Comparison of ENCODE assay signal across 14 mouse cellular contexts in genomic region chr2:157766591-157766990, GRCm38 (mm10). TPM values are rescaled to one million over a fixed set of nuclear protein-coding genes. Genes with fewer than 3 reads are reported as not detected.
DNase-seq lines count a peak whose midpoint lies in the region; ATAC-seq and TF ChIP-seq lines count a peak whose summit lies in the region.
"Had no signal": no experiment of that assay in that cellular context is flagged by ENCODE, and none has a peak within 500 bp of the region (broad histone marks: within the 10 kb centered on the region; RNA-seq: fewer than 3 reads in every experiment).

No protein-coding gene starts in this region.

- no peaks in the 10 kb centered on the region for H3K9me3 ChIP-seq in forebrain, embryonic 15.5 days
- no peaks in the 10 kb centered on the region for H3K9me3 ChIP-seq in forebrain, embryonic 10.5 days
- no peaks in the 10 kb centered on the region for H3K9me3 ChIP-seq in liver, embryonic 12.5 days (replicated peaks)
- H3K9me3 ChIP-seq in hindbrain, postnatal 0 days (ENCODE audit: low read length): no peaks in the 10 kb centered on the region
- no peaks in the 10 kb centered on the region for H3K9me3 ChIP-seq in neural tube, embryonic 14.5 days (ENCODE audit: control insufficient read depth, low read length)
- no peaks in the 10 kb centered on the region for H3K9me3 ChIP-seq in intestine, embryonic 15.5 days
- H3K9me3 ChIP-seq: embryonic facial prominence, embryonic 10.5 days had no signal

- no peak for ATAC-seq in forebrain, embryonic 15.5 days (replicated peaks)
- no peak for ATAC-seq in liver, embryonic 12.5 days
- ATAC-seq in hindbrain, postnatal 0 days: no peak
- no peak for ATAC-seq in neural tube, embryonic 14.5 days (ENCODE audit: low read depth)
- no peak for ATAC-seq in intestine, embryonic 15.5 days
- ATAC-seq: inflammation-experienced regulatory T-cells, adult 6 months had no signal

- no peak for TF ChIP-seq CTCF in liver, adult 2 months (IDR thresholded peaks at IDR 0.05; ENCODE audit: low read depth, low read length)
- no peak for TF ChIP-seq CTCF in hindbrain, postnatal 0 days (IDR thresholded peaks at IDR 0.05; ENCODE audit: low read depth)

- TF ChIP-seq POLR2A in liver, adult 2 months (IDR thresholded peaks at IDR 0.05; ENCODE audit: extremely low read depth, insufficient read depth, low read length): no peak

- H3K79me2 ChIP-seq in liver, adult 2 months (ENCODE audit: control insufficient read depth, insufficient read depth, low read length): peaks cover 18% of the 10 kb centered on the region; the same call in 1 of the 2 replicates

- WGBS in forebrain, embryonic 15.5 days: 54% methylated on average over 7 of the region's 7 CpGs
- 93% methylated on average over 7 of the region's 7 CpGs for WGBS in forebrain, embryonic 10.5 days
- WGBS in liver, adult 2 months: 39% methylated on average over 7 of the region's 7 CpGs
- WGBS in liver, embryonic 12.5 days (ENCODE audit: insufficient replicate concordance): 82% methylated on average over 7 of the region's 7 CpGs
- WGBS in hindbrain, postnatal 0 days: 59% methylated on average over 7 of the region's 7 CpGs
- WGBS in neural tube, embryonic 14.5 days: 52% methylated on average over 7 of the region's 7 CpGs
- WGBS in intestine, embryonic 15.5 days: 83% methylated on average over 7 of the region's 7 CpGs

- H3K4me2 ChIP-seq in forebrain, embryonic 15.5 days (replicated peaks): no peak overlapping the region
- no peak overlapping the region for H3K4me2 ChIP-seq in liver, embryonic 12.5 days
- no peak overlapping the region for H3K4me2 ChIP-seq in hindbrain, postnatal 0 days (ENCODE audit: low read depth, low read length)
- no peak overlapping the region for H3K4me2 ChIP-seq in neural tube, embryonic 14.5 days (ENCODE audit: low read depth, low read length)
- H3K4me2 ChIP-seq in intestine, embryonic 15.5 days (replicated peaks): no peak overlapping the region

- H3K9ac ChIP-seq in forebrain, embryonic 15.5 days (replicated peaks): no peak overlapping the region
- H3K9ac ChIP-seq in liver, adult 2 months (ENCODE audit: low read depth, low read length): no peak overlapping the region
- H3K9ac ChIP-seq in liver, embryonic 12.5 days: no peak overlapping the region
- no peak overlapping the region for H3K9ac ChIP-seq in hindbrain, postnatal 0 days (replicated peaks; ENCODE audit: low read length)
- no peak overlapping the region for H3K9ac ChIP-seq in neural tube, embryonic 14.5 days (replicated peaks; ENCODE audit: low read depth, low read length)
- H3K9ac ChIP-seq in intestine, embryonic 15.5 days: no peak overlapping the region

- H3K4me1 ChIP-seq in forebrain, embryonic 15.5 days: peaks cover 30% of the 10 kb centered on the region
- peaks cover 38% of the 10 kb centered on the region for H3K4me1 ChIP-seq in forebrain, embryonic 10.5 days
- H3K4me1 ChIP-seq in liver, adult 2 months (ENCODE audit: control insufficient read depth, insufficient read depth, low read length): peaks cover 8% of the 10 kb centered on the region
- peaks cover 25% of the 10 kb centered on the region for H3K4me1 ChIP-seq in liver, embryonic 12.5 days
- peaks cover 12% of the 10 kb centered on the region; the same call in 1 of the 2 replicates for H3K4me1 ChIP-seq in hindbrain, postnatal 0 days (ENCODE audit: insufficient read depth, low read length)
- peaks cover 31% of the 10 kb centered on the region for H3K4me1 ChIP-seq in neural tube, embryonic 14.5 days (ENCODE audit: control insufficient read depth, insufficient read depth, low read length)
- H3K4me1 ChIP-seq in intestine, embryonic 15.5 days (replicated peaks): 0 out of 2 replicates have a peak, but pooled peaks cover 2% of the 10 kb centered on the region

- no peaks in the 10 kb centered on the region for H3K27me3 ChIP-seq in forebrain, embryonic 15.5 days
- H3K27me3 ChIP-seq in forebrain, embryonic 10.5 days (ENCODE audit: poor library complexity, severe bottlenecking): no peaks in the 10 kb centered on the region
- no peaks in the 10 kb centered on the region for H3K27me3 ChIP-seq in liver, adult 2 months (ENCODE audit: control insufficient read depth, insufficient read depth, low read length)
- H3K27me3 ChIP-seq in liver, embryonic 12.5 days (replicated peaks): no peaks in the 10 kb centered on the region
- no peaks in the 10 kb centered on the region for H3K27me3 ChIP-seq in hindbrain, postnatal 0 days (ENCODE audit: insufficient read depth, low read length)
- no peaks in the 10 kb centered on the region for H3K27me3 ChIP-seq in neural tube, embryonic 14.5 days (ENCODE audit: control insufficient read depth, insufficient read depth, low read length)
- H3K27me3 ChIP-seq in intestine, embryonic 15.5 days (replicated peaks): no peaks in the 10 kb centered on the region

- no peak overlapping the region for H3K4me3 ChIP-seq in forebrain, embryonic 15.5 days
- H3K4me3 ChIP-seq in forebrain, embryonic 10.5 days: no peak overlapping the region
- no peak overlapping the region for H3K4me3 ChIP-seq in liver, adult 2 months (ENCODE audit: insufficient read depth, low read depth, low read length)
- H3K4me3 ChIP-seq in liver, embryonic 12.5 days: no peak overlapping the region
- H3K4me3 ChIP-seq in hindbrain, postnatal 0 days (ENCODE audit: low read length): no peak overlapping the region
- H3K4me3 ChIP-seq in neural tube, embryonic 14.5 days (ENCODE audit: low read depth, low read length): no peak overlapping the region
- H3K4me3 ChIP-seq in intestine, embryonic 15.5 days (replicated peaks): no peak overlapping the region
- H3K4me3 ChIP-seq: embryonic facial prominence, embryonic 10.5 days; erythroblast, embryonic 14.5 days had no signal

- DNase-seq in forebrain, embryonic 10.5 days (ENCODE audit: extremely low spot score, low spot score): no peak
- DNase-seq in liver, adult 2 months (ENCODE audit: extremely low read depth, low read depth, low spot score): peak; percentile 72
- peak; percentile 22 for DNase-seq in hindbrain, postnatal 0 days (ENCODE audit: low spot score)
- no peak for DNase-seq in kidney, postnatal 36 days
- DNase-seq: cerebellum, postnatal 36 days; lung, adult 2 months; thymus, postnatal 25 days had no signal

- H3K36me3 ChIP-seq in forebrain, embryonic 15.5 days: 0 out of 2 replicates have a peak, but pooled peaks cover 3% of the 10 kb centered on the region
- H3K36me3 ChIP-seq in forebrain, embryonic 10.5 days (replicated peaks): no peaks in the 10 kb centered on the region
- no peaks in the 10 kb centered on the region for H3K36me3 ChIP-seq in liver, adult 2 months (ENCODE audit: control insufficient read depth, insufficient read depth, low read length)
- no peaks in the 10 kb centered on the region for H3K36me3 ChIP-seq in liver, embryonic 12.5 days
- no peaks in the 10 kb centered on the region for H3K36me3 ChIP-seq in hindbrain, postnatal 0 days (ENCODE audit: insufficient read depth, low read length)
- no peaks in the 10 kb centered on the region for H3K36me3 ChIP-seq in neural tube, embryonic 14.5 days (ENCODE audit: control insufficient read depth, insufficient read depth, low read length)
- H3K36me3 ChIP-seq in intestine, embryonic 15.5 days: no peaks in the 10 kb centered on the region
- H3K36me3 ChIP-seq: embryonic facial prominence, embryonic 10.5 days had no signal

- peak overlapping the region; percentile 24 for H3K27ac ChIP-seq in forebrain, embryonic 15.5 days (replicated peaks)
- H3K27ac ChIP-seq in forebrain, embryonic 10.5 days: no peak overlapping the region
- H3K27ac ChIP-seq in liver, adult 2 months (replicated peaks; ENCODE audit: insufficient read depth, low read depth, low read length): no peak overlapping the region
- no peak overlapping the region for H3K27ac ChIP-seq in liver, embryonic 12.5 days
- H3K27ac ChIP-seq in hindbrain, postnatal 0 days: 0 out of 2 replicates have a peak overlapping the region, but pooled peaks have one; percentile 64
- H3K27ac ChIP-seq in neural tube, embryonic 14.5 days (ENCODE audit: low read depth, low read length): peak overlapping the region; percentile 77
- no peak overlapping the region for H3K27ac ChIP-seq in intestine, embryonic 15.5 days
- H3K27ac ChIP-seq: embryonic facial prominence, embryonic 10.5 days had no signal

RNA-seq across cellular contexts. Expression of gene Ctnnbl1, which starts 29.4 kb away (rescaled TPM):
- polyA plus RNA-seq in forebrain, embryonic 15.5 days (2015; fragmentation: Nextera tagmentation; extraction: Ambion mirVana): 81.1 and 82.5 TPM in 2 replicates
- 98.8 and 104 TPM in 2 replicates for polyA plus RNA-seq in forebrain, embryonic 10.5 days (2016; fragmentation: Nextera tagmentation; extraction: Ambion mirVana)
- total RNA-seq in liver, adult 2 months (2014; rRNA removed): 14.4 and 15.2 TPM in 2 replicates
- 9.9 and 10.1 TPM in 2 replicates for polyA plus RNA-seq in liver, adult 2 months (2012; rRNA removed)
- polyA plus RNA-seq in liver, embryonic 12.5 days (2016; fragmentation: Nextera tagmentation; extraction: Ambion mirVana): 35.7 and 39.0 TPM in 2 replicates
- 28.7 and 30.3 TPM in 2 replicates for total RNA-seq in hindbrain, postnatal 0 days (2014; rRNA removed)
- polyA plus RNA-seq in hindbrain, postnatal 0 days (2015; fragmentation: Nextera tagmentation; extraction: Ambion mirVana): 42.7 and 45.4 TPM in 2 replicates
- 59.4 and 65.6 TPM in 2 replicates for polyA plus RNA-seq in neural tube, embryonic 14.5 days (2014; fragmentation: Nextera tagmentation; extraction: Ambion mirVana)
- 43.6 and 47.4 TPM in 2 replicates for polyA plus RNA-seq in intestine, embryonic 15.5 days (2015; fragmentation: Nextera tagmentation; extraction: Ambion mirVana)

Comparison
In these comparisons a context has a peak if more than half of its experiments do, and no peak if none do; other contexts are left out.
1. H3K27ac ChIP-seq: peak in forebrain, embryonic 15.5 days (single experiment), hindbrain, postnatal 0 days (single experiment) and neural tube, embryonic 14.5 days (single experiment); none in forebrain, embryonic 10.5 days (single experiment), liver, adult 2 months (single experiment), liver, embryonic 12.5 days (single experiment) and intestine, embryonic 15.5 days (single experiment).
2. DNase-seq: peak in liver, adult 2 months (single experiment) and hindbrain, postnatal 0 days (single experiment); none in forebrain, embryonic 10.5 days (single experiment) and kidney, postnatal 36 days (0 of 2).